Mouse (Mus musculus) small intestine, adult 2 months (tissue): ENCODE measurements at regions not wholly inside any gene's neighbourhood (a gene's known extent, or its start where the extent isn't known, plus 50 kb on each side); places are given as distances from the start of the nearest gene placed in this dataset.

Experiments used
- H3K27ac ChIP-seq: fragments of 200-500 bp; 2 replicates; pipeline ENCODE4 v1.5.1; 2012; ENCODE audit warnings: low read depth, low read length, control low read depth, inconsistent platforms; ENCODE audit not compliant: insufficient read depth
- H3K27me3 ChIP-seq: fragments of 200-500 bp; 2 replicates; pipeline ENCODE4 v1.6.1; 2012; ENCODE audit warnings: mild to moderate bottlenecking, moderate library complexity, low read length, inconsistent platforms; ENCODE audit not compliant: control insufficient read depth, insufficient read depth
- H3K36me3 ChIP-seq: fragments of 200-500 bp; 2 replicates; pipeline ENCODE4 v1.6.1; 2012; ENCODE audit warnings: mild to moderate bottlenecking, low read length, control low read depth, inconsistent platforms; ENCODE audit not compliant: control insufficient read depth, insufficient read depth
- H3K4me1 ChIP-seq: fragments of 200-500 bp; 2 replicates; pipeline ENCODE4 v1.6.1; 2012; ENCODE audit warnings: low read length, inconsistent platforms, mixed read lengths; ENCODE audit not compliant: control insufficient read depth, insufficient read depth, insufficient read length
- H3K4me3 ChIP-seq: fragments of 200-500 bp; 2 replicates; pipeline ENCODE4 v1.5.1; 2012; ENCODE audit warnings: low read depth, mild to moderate bottlenecking, control low read depth, inconsistent platforms, low read length, moderate library complexity
- CTCF ChIP-seq: fragments of 200-500 bp; IDR thresholded peaks from 2 replicates; pipeline ENCODE4 v1.5.1; 2012; ENCODE audit warnings: low read depth, mild to moderate bottlenecking, control low read depth, inconsistent platforms, low read length, moderate library complexity, mixed read lengths; ENCODE audit not compliant: insufficient replicate concordance, insufficient read length; ENCODE audit errors: extremely low read depth
- POLR2A ChIP-seq: fragments of 200-500 bp; IDR thresholded peaks from 2 replicates; pipeline ENCODE4 v1.6.1; 2012; ENCODE audit warnings: low read depth, mild to moderate bottlenecking, control low read depth, inconsistent platforms, low read length, moderate library complexity
- WGBS: fragments of 180-500 bp; shearing (Covaris S2); methylation state at CpG from one replicate; pipeline ENCODE4 v1.1.7; 2018; 5-methylcytosine and 5-hydroxymethylcytosine counted together

DNA sequence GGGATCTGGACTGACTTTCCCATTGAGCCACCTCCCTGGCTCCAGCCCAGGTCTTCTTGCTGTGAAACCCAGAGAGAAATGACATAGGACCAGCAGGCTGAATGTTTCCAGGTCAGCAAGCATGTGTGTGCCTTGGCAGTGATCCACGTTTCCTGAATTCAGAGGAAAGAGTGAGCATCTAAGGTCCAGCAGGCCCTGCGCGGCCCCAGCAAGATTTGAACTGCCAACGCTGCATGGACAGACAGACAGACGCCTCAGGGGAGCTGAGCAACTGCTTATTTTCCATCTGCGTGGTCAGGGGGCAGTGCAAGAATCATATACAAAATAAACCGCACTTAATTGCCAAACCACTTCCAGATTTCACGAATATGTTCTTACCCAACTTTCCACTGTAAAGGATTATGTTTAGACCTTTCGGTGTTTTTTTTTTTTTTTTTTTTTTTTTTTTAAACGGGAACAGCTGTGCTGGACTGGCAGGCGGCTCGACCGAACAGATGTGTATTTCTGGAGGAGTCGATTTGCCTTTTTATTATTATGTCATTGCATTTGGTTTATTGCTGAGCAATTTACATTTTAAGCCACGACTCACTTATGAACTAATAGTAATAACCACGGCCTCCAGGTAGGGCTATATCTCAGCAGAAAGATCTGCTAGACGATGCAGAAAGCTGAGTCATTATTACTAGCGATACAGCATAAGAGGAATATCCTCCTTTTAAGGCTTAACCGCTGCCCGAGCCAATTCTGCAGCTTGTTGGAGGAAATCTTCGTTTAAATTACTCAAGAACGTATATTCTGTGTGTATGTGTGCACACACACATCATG is 435.7 kb upstream of the Kazn start:
- no peaks in the 10 kb centered on the region for H3K4me1 ChIP-seq
- no peak overlapping the region for H3K4me3 ChIP-seq
- no peak overlapping the region for H3K27ac ChIP-seq
- 71% methylated on average over 22 of the region's 22 CpGs for WGBS
- H3K36me3 ChIP-seq = no peaks in the 10 kb centered on the region
- TF ChIP-seq CTCF (no peak), POLR2A (no peak)
- H3K27me3 ChIP-seq = no peaks in the 10 kb centered on the region

DNA sequence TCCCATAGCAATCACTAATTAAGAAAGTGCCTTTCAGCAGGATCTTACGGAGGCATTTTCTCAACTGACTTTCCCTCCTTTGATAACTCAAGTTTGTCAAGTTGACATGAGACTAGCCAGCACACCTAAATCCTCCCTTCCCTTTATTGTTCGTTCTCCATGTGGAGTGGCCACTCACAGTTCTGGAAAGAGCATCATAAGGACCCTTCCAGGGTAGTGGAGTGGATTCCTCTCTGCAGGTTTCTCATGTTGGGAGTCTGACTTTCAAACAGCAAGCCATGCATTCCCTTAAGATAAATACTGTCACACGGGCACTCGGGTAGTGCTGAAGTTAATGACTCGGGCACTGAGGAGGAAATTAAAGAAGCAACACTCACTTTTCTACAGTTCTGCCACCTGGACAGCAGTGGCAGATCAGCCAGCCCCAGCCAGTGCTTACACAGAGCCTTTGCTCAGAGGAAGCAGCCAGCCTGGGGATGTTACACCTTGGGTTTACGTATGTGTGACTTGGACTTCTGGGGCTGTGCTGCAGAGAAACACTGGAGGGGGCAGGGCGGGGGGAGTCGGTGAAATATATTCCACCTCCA is 432.8 kb upstream of the Kazn start:
- Histone ChIP-seq H3K27ac (no peak overlapping the region), H3K4me1 (no peaks in the 10 kb centered on the region), H3K4me3 (no peak overlapping the region), H3K36me3 (no peaks in the 10 kb centered on the region), H3K27me3 (no peaks in the 10 kb centered on the region)
- 75% methylated on average over 8 of the region's 8 CpGs for WGBS
- no peak for TF ChIP-seq POLR2A
- no peak for TF ChIP-seq CTCF

DNA sequence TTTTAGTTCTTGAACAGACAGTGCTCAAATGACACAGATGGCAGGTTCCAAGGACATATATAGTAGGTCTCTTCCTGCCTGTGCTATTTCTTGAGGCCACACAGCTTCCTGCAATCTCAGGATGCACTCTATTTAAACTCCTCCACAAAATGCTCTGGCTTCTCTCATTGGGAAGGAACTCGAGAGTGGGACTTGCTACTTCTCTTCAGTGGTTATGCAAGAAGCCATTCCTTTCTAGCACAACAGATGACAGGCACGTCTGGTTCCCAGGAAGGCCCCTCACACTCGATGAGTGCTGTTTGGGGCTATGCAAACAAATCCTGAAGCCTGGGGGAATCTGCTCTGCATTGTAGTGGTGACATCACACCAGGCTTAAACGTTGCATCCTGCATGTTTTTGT is 425.6 kb upstream of the Kazn start:
- Histone ChIP-seq H3K27me3 (no peaks in the 10 kb centered on the region), H3K4me3 (no peak overlapping the region), H3K27ac (no peak overlapping the region), H3K36me3 (no peaks in the 10 kb centered on the region), H3K4me1 (no peaks in the 10 kb centered on the region)
- WGBS = 42% methylated on average over 4 of the region's 4 CpGs
- no peak for TF ChIP-seq POLR2A
- no peak for TF ChIP-seq CTCF

DNA sequence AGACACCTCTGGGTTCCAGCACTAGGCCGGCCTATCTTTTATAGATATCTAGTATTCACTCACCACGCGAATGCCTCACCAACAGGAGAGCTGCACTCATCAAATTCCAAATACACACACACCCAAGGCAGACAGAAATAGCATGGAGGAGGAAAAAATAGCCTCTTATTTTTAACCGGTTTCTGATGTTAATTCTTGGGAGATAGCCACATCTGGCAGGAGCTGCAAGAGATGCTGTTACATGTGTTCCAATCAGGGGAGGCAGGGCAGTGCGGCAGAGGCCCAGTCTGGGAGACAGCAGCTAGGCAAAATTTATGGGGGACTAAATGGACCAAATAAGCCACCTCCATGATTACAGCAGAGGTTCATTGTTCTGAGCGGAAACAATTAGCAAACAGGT is 419.0 kb upstream of the Kazn start:
- no peaks in the 10 kb centered on the region for H3K4me1 ChIP-seq
- no peak overlapping the region for H3K27ac ChIP-seq
- TF ChIP-seq POLR2A = no peak
- TF ChIP-seq CTCF = no peak
- H3K36me3 ChIP-seq = no peaks in the 10 kb centered on the region
- H3K27me3 ChIP-seq = no peaks in the 10 kb centered on the region
- WGBS = 83% methylated on average over 6 of the region's 6 CpGs
- no peak overlapping the region for H3K4me3 ChIP-seq

- Histone ChIP-seq H3K4me1 (no peaks in the 10 kb centered on the region), H3K4me3 (no peak overlapping the region), H3K27me3 (no peaks in the 10 kb centered on the region), H3K27ac (no peak overlapping the region), H3K36me3 (no peaks in the 10 kb centered on the region)
- TF ChIP-seq CTCF = no peak
- TF ChIP-seq POLR2A = no peak
- WGBS = 91% methylated on average over 10 of the region's 10 CpGs
Measured at GRCm38 (mm10) chr4:142641069-142641468, 401.9 kb upstream of the Kazn start.

- no peak overlapping the region for H3K4me3 ChIP-seq
- H3K27me3 ChIP-seq = no peaks in the 10 kb centered on the region
- WGBS = 84% methylated on average over 9 of the region's 9 CpGs
- no peaks in the 10 kb centered on the region for H3K4me1 ChIP-seq
- no peak overlapping the region for H3K27ac ChIP-seq
- TF ChIP-seq CTCF (no peak), POLR2A (no peak)
- no peaks in the 10 kb centered on the region for H3K36me3 ChIP-seq
Measured at GRCm38 (mm10) chr4:142639340-142639733, 400.1 kb upstream of the Kazn start.

GRCm38 (mm10) chr4:142638733-142639339 is 399.6 kb upstream of the Kazn start:
- no peaks in the 10 kb centered on the region for H3K27me3 ChIP-seq
- H3K27ac ChIP-seq = no peak overlapping the region
- H3K36me3 ChIP-seq = no peaks in the 10 kb centered on the region
- TF ChIP-seq POLR2A = no peak
- no peak for TF ChIP-seq CTCF
- no peak overlapping the region for H3K4me3 ChIP-seq
- H3K4me1 ChIP-seq = no peaks in the 10 kb centered on the region
- 49% methylated on average over 13 of the region's 13 CpGs for WGBS
